Mouse (Mus musculus): ENCODE data around the gene Krtap19-5.
A peak's percentile ranks its signal among the peaks of the same experiment; 100 is the strongest.

Gene Krtap19-5

GRCm38 (mm10) chr16:88896357-88896756, at the start of gene Krtap19-5:
Gene Krtap19-5, minus strand, starts transcription at chr16:88896457.
- no peak for DNase-seq (ENCODE audit: low spot score in 2 of 2)

GRCm38 (mm10) chr16:88941106-88941505, 44.8 kb upstream of the Krtap19-5 start:
- peak in 1 of 2 experiments; percentile 16 for DNase-seq (ENCODE audit: low spot score in 2 of 2)

- DNase-seq (ENCODE audit: low spot score in 2 of 2), result no peak
These were observed 42.0 kb upstream of the Krtap19-5 start for GRCm38 (mm10) chr16:88938252-88938651.

GRCm38 (mm10) chr16:88932165-88932564, 35.9 kb upstream of the Krtap19-5 start, which contains the start of gene Krtap19-9b:
Gene Krtap19-9b, minus strand, starts transcription at chr16:88932265.
- no peak for DNase-seq (ENCODE audit: low spot score in 2 of 2)

GRCm38 (mm10) chr16:88886870-88887269, 9.4 kb downstream of the Krtap19-5 start:
- peak in 1 of 2 experiments; percentile 21 for DNase-seq (ENCODE audit: low spot score in 2 of 2)

GRCm38 (mm10) chr16:88884989-88885388, 11.3 kb downstream of the Krtap19-5 start, which contains the start of gene Krtap19-4:
Gene Krtap19-4, minus strand, starts transcription at chr16:88885089.
- no peak for DNase-seq (ENCODE audit: low spot score in 2 of 2)

- DNase-seq (ENCODE audit: low spot score in 2 of 2), result no peak
These were observed 18.3 kb downstream of the Krtap19-5 start, which contains the start of gene Krtap19-3 for GRCm38 (mm10) chr16:88877938-88878337. Gene Krtap19-3, minus strand, starts transcription at chr16:88878038.

- no peak for DNase-seq (ENCODE audit: low spot score in 2 of 2)
These were observed 22.1 kb downstream of the Krtap19-5 start, which contains the start of gene Krtap19-2 for GRCm38 (mm10) chr16:88874169-88874568. Gene Krtap19-2, minus strand, starts transcription at chr16:88874269.

- no peak for DNase-seq (ENCODE audit: low spot score in 2 of 2)
These were observed 26.9 kb downstream of the Krtap19-5 start, which contains the start of gene Krtap19-1 for GRCm38 (mm10) chr16:88869311-88869710. Gene Krtap19-1, minus strand, starts transcription at chr16:88869411.

- DNase-seq (ENCODE audit: low spot score in 2 of 2), result no peak
These were observed 31.3 kb downstream of the Krtap19-5 start for GRCm38 (mm10) chr16:88864887-88865407.

- DNase-seq (ENCODE audit: low spot score in 2 of 2), result no peak
These were observed 44.8 kb downstream of the Krtap19-5 start for GRCm38 (mm10) chr16:88851450-88851849.

GRCm38 (mm10) chr16:88848558-88848957, 47.7 kb downstream of the Krtap19-5 start:
- no peak for DNase-seq (ENCODE audit: low spot score in 2 of 2)

GRCm38 (mm10) chr16:88847363-88847762, 48.9 kb downstream of the Krtap19-5 start:
- no peak for DNase-seq (ENCODE audit: low spot score in 2 of 2)
